Mouse (Mus musculus): ENCODE data around the gene C8b.

- TF ChIP-seq POLR2A (IDR thresholded peaks at IDR 0.05; ENCODE audit: low read depth, low read length) (no peak), CTCF (IDR thresholded peaks at IDR 0.05; ENCODE audit: borderline replicate concordance, insufficient read depth, low read length) (no peak)
These were observed 19.6 kb upstream of the C8b start for GRCm38 (mm10) chr4:104746500-104746899.

Data from embryonic fibroblast, embryonic 13.5 days (primary cell).